Mouse (Mus musculus) liver, adult 2 months (tissue): ENCODE results near the gene Gins1.

Source experiments
- CTCF ChIP-seq: fragments of 200-500 bp; IDR thresholded peaks from 2 replicates; pipeline ENCODE4 v1.5.1; 2011; ENCODE audit warnings: low read depth, low read length, control low read depth
- POLR2A ChIP-seq: fragments of 200-500 bp; IDR thresholded peaks from 2 replicates; pipeline ENCODE4 v1.6.1; 2011; ENCODE audit warnings: low read length, control low read depth; ENCODE audit not compliant: insufficient read depth; ENCODE audit errors: extremely low read depth

GRCm38 (mm10) chr2:150948786-150949185, 43.6 kb downstream of the Gins1 start:
- TF ChIP-seq POLR2A (no peak), CTCF (no peak)
